Mouse (Mus musculus) heart, postnatal 0 days (tissue): ENCODE measurements around the gene Zmat3. TPM values are rescaled to one million over a fixed set of nuclear protein-coding genes. Genes with fewer than 3 reads are reported as not detected.

Experiments
- ATAC-seq: fragments of 200-750 bp; cut with Nextera tagmentation; 2 replicates; pipeline ENCODE4 v1.8.0; 2017; ENCODE audit warnings: low read depth, moderate number of reproducible peaks, moderate library complexity; ENCODE audit not compliant: insufficient read depth
- DNase-seq: peaks from one replicate; pipeline ENCODE4 v3.0.0-alpha.2; 2016; ENCODE audit warnings: low spot score
- H3K27ac ChIP-seq: fragments of 300-500 bp; sonication (generic); 2 replicates; pipeline ENCODE4 v1.5.1; 2014; ENCODE audit warnings: low read depth, mild to moderate bottlenecking
- H3K27me3 ChIP-seq: fragments of 300-500 bp; sonication (generic); 2 replicates; pipeline ENCODE4 v1.6.1; 2014; ENCODE audit warnings: low read length, mixed read lengths; ENCODE audit not compliant: control insufficient read depth, insufficient read depth
- H3K36me3 ChIP-seq: fragments of 300-500 bp; sonication (generic); replicated peaks from 2 replicates; pipeline ENCODE4 v1.6.1; 2014; ENCODE audit warnings: low read length, mixed read lengths; ENCODE audit not compliant: control insufficient read depth, insufficient read depth
- H3K4me1 ChIP-seq: fragments of 300-500 bp; sonication (generic); 2 replicates; pipeline ENCODE4 v1.6.1; 2014; ENCODE audit warnings: antibody characterized with exemption; ENCODE audit not compliant: control insufficient read depth, insufficient read depth
- H3K4me2 ChIP-seq: fragments of 300-500 bp; sonication (generic); 2 replicates; pipeline ENCODE4 v1.6.1; 2014; ENCODE audit warnings: low read depth, mild to moderate bottlenecking, low read length, moderate library complexity
- H3K4me3 ChIP-seq: fragments of 300-500 bp; sonication (generic); 2 replicates; pipeline ENCODE4 v1.5.1; 2014; ENCODE audit warnings: low read depth, low read length
- H3K9ac ChIP-seq: fragments of 300-500 bp; sonication (generic); replicated peaks from 2 replicates; pipeline ENCODE4 v1.6.1; 2014; ENCODE audit warnings: low read depth, low read length, mixed read lengths
- H3K9me3 ChIP-seq: fragments of 300-500 bp; sonication (generic); replicated peaks from 2 replicates; pipeline ENCODE4 v1.6.1; 2016; ENCODE audit warnings: low read length; ENCODE audit not compliant: control insufficient read depth
- CTCF ChIP-seq: IDR thresholded peaks from 2 replicates; pipeline ENCODE4 v1.5.1; 2016; ENCODE audit warnings: antibody characterized with exemption, control low read depth, low read depth
- EP300 ChIP-seq: IDR thresholded peaks from 2 replicates; pipeline ENCODE4 v1.6.1; 2016; ENCODE audit warnings: antibody characterized with exemption, low read depth
- WGBS: fragments of 180-500 bp; shearing (Covaris S2); extraction: QIAGEN DNeasy Blood & Tissue Kit; methylation state at CpG from one replicate; pipeline ENCODE4 v1.1.7; 2014; 5-methylcytosine and 5-hydroxymethylcytosine counted together
- polyA plus RNA-seq: library from polyadenylated mRNA; unstranded; fragments of >200 nt; fragmentation: Nextera tagmentation; extraction: Ambion mirVana; gene quantifications from 2 replicates; pipeline ENCODE4 v1.2.1, GENCODE M21; 2015
- total RNA-seq: library from RNA; depleted of rRNA; stranded (reverse); fragments of >200 nt; gene quantifications from 2 replicates; pipeline ENCODE4 v1.2.3, GENCODE M21; 2014; ENCODE audit warnings: low replicate concordance; rRNA removed

Zmat3 gene
- total RNA-seq (3.5 and 3.6 TPM in 2 replicates), polyA plus RNA-seq (1.7 and 1.9 TPM in 2 replicates)

DNA sequence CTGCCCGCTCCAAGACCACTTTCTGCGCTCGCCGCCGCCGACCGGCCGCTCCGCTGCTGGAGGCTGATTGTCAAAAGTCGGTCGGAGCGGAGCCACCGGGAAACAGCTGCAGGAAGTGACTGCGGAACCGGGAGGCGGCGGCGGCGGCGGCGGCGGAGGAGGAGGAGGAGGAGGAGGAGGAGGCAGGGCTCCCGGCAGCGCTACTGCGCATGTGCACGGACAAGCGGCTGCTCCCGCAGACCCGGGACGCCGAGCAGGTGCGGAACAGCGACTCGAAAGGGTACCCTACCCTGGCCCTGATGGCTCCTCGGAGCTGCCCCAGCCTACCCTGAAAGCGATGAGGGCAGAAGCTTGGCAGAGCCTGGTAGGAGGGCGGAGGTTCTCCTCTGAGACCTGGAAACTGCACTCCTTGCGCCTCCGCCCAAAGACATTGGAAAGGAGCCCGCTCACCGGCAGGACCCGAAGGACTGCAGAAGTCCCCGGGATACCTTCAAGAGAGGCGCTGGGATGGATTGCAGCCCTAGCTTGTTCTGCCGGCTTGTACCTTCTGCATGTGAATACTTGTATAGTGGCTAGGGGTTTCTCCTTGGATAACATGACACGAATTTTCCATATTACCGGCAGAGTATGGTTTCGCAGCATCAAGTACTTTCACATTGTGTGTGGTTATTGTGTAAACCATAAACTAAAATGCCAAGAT lies at the start of gene Zmat3:
Gene Zmat3, minus strand, starts transcription at position 469 of the 700 bp plus-strand sequence.
- Histone ChIP-seq H3K36me3 (no peaks in the 10 kb centered on the region), H3K4me3 (peak within 1 kb of the TSS; percentile 73), H3K27me3 (no peaks in the 10 kb centered on the region), H3K4me2 (peak within 1 kb of the TSS; percentile 98), H3K27ac (peak within 1 kb of the TSS; percentile 62), H3K9ac (peak within 1 kb of the TSS; percentile 61), H3K4me1 (0 out of 2 replicates have a peak, but pooled peaks cover 3% of the 10 kb centered on the region), H3K9me3 (no peaks in the 10 kb centered on the region)
- 2% methylated on average over 38 of the region's 48 CpGs for WGBS
- TF ChIP-seq CTCF (no peak), EP300 (no peak)
- peak; percentile 77 for ATAC-seq
- DNase-seq, result peak; percentile 61

GRCm38 (mm10) chr3:32414381-32414780 lies 48.6 kb upstream of the Zmat3 start:
- Histone ChIP-seq H3K4me2 (peak overlapping the region; percentile 39; the same call in 1 of the 2 replicates), H3K4me1 (peaks cover 40% of the 10 kb centered on the region), H3K9ac (no peak overlapping the region), H3K9me3 (no peaks in the 10 kb centered on the region), H3K27ac (peak overlapping the region; percentile 49), H3K27me3 (no peaks in the 10 kb centered on the region), H3K36me3 (no peaks in the 10 kb centered on the region), H3K4me3 (no peak overlapping the region)
- TF ChIP-seq EP300 (no peak), CTCF (no peak)
- ATAC-seq (no peak), DNase-seq (no peak)
- WGBS, result 27% methylated on average over 4 of the region's 4 CpGs

DNA sequence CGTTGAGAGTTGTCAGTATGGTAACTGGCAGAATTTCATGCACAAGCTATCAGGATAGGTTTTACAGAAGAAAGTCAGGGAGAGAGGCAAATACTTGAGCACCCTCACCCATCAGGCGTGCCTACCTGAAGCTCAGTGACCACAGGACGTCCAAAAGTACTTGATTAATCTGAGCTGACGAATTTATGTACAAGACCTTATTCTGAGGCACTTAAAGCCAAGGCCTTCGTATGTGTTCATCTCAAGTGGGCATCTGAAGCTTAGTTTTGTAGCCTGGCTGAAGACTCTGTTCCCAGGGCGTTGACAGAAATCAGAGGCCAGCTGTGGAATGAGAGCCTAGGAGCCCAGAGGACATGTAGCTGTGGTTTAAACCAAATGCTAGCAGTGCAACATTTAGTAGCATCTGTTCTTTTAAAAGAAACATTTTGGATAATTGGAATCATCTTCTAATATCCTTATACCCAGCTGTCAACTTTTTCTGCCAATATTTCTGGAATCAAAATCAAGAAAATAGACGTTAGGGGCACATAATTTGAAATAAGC lies 46.8 kb upstream of the Zmat3 start:
- no peak overlapping the region for H3K9ac ChIP-seq

DNA sequence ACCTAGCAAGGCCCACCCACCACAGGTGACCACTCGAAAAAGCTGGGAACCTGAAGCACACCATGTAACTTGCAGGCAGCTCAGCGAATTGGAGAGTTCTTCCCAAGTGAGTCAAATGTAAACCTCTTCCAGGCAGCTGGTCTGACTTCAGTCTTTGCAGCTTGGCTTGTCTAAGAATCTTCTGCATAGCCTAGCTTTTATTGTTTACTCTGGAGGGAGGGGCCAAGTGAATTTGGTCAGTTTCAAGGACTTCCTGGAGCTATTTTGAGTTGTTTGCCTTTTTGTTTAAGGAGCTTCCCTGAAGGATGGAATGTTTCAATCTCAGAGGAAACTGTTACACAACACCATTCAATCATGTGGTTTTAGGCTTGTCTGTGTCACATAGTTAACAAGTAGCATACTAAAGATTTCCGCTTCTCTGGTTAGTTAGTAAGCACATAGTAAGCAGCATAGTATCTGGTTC lies 43.0 kb upstream of the Zmat3 start:
- Histone ChIP-seq H3K9me3 (no peaks in the 10 kb centered on the region), H3K4me3 (no peak overlapping the region), H3K36me3 (no peaks in the 10 kb centered on the region), H3K9ac (no peak overlapping the region), H3K4me2 (no peak overlapping the region), H3K27me3 (no peaks in the 10 kb centered on the region), H3K27ac (no peak overlapping the region), H3K4me1 (peaks cover 55% of the 10 kb centered on the region)
- no peak for DNase-seq
- 88% methylated on average over 3 of the region's 3 CpGs for WGBS
- TF ChIP-seq CTCF (no peak), EP300 (no peak)
- no peak for ATAC-seq

More for the DNA sequence above, 46.8 kb upstream of the Zmat3 start:
- 34% methylated on average over 7 of the region's 7 CpGs for WGBS
- no peak overlapping the region for H3K27ac ChIP-seq
- no peak overlapping the region for H3K4me3 ChIP-seq
- H3K36me3 ChIP-seq, result no peaks in the 10 kb centered on the region
- H3K9me3 ChIP-seq, result no peaks in the 10 kb centered on the region
- H3K4me2 ChIP-seq, result no peak overlapping the region
- TF ChIP-seq CTCF (no peak), EP300 (no peak)
- DNase-seq (no peak), ATAC-seq (no peak)
- H3K4me1 ChIP-seq, result peaks cover 45% of the 10 kb centered on the region
- no peaks in the 10 kb centered on the region for H3K27me3 ChIP-seq

GRCm38 (mm10) chr3:32406804-32407203 lies 41.0 kb upstream of the Zmat3 start:
- ATAC-seq (no peak), DNase-seq (no peak)
- Histone ChIP-seq H3K4me2 (no peak overlapping the region), H3K4me3 (no peak overlapping the region), H3K9ac (no peak overlapping the region), H3K4me1 (peaks cover 47% of the 10 kb centered on the region), H3K36me3 (no peaks in the 10 kb centered on the region), H3K9me3 (no peaks in the 10 kb centered on the region), H3K27ac (no peak overlapping the region), H3K27me3 (no peaks in the 10 kb centered on the region)
- TF ChIP-seq CTCF, result no peak
- TF ChIP-seq EP300, result no peak
- 77% methylated on average over 6 of the region's 6 CpGs for WGBS
